Mouse (Mus musculus): Measurements from ENCODE around the gene Zswim7.

- TF ChIP-seq CTCF (IDR thresholded peaks at IDR 0.05; ENCODE audit: insufficient read depth, low read depth, low read length), result no peak
- no peak for TF ChIP-seq POLR2A (IDR thresholded peaks at IDR 0.05; ENCODE audit: insufficient read depth, low read depth, low read length)
These were observed 4.1 kb downstream of the Zswim7 start for GRCm38 (mm10) chr11:62277086-62277485.
